Mouse (Mus musculus): Measurements from ENCODE around the gene Zfp426. TPM values are rescaled to one million over a fixed set of nuclear protein-coding genes. Genes with fewer than 3 reads are reported as not detected.

Zfp426 gene
- total RNA-seq (2023), result 10 to 100 TPM; 23.3 to 27.2 TPM

GRCm38 (mm10) chr9:20492527-20493233 is at the start of gene Zfp426:
Gene Zfp426, minus strand, starts transcription at chr9:20492746.

DNA sequence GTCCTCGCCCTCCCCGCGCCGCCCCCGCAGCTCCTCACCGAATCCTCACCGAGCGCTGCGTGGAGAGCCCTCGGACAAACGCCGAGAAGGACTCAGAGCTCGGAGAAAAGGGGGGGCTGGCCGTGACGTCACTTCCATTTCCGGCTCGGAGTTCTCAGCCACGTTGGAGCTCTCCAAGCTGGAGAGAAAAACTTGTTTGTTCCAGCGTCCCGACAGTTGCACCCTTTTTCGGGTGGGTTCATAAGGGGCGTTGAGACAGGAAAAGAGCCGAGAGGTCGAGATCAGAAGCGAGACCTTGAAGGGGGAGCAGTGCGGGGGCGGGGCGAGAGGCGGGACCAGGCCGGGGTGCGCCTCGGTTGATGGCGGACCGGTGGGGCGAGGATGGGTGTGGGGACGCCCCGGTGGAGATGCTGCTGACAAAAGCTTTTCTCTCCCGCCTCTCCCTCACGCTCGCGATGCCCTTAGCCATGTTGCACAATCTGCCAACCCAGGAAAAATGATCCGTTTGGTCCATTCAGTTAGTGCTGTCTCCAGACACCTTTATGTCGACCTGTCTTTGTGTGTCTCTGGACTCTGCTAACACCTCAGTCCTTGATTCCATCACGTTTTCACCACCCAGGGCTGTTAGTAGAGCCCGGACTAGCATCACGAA is 28.9 kb upstream of the Zfp426 start, which contains the start of gene Zfp266:
Gene Zfp266 (minus strand): TSS at position 112 of the 652 bp plus-strand sequence.

DNA sequence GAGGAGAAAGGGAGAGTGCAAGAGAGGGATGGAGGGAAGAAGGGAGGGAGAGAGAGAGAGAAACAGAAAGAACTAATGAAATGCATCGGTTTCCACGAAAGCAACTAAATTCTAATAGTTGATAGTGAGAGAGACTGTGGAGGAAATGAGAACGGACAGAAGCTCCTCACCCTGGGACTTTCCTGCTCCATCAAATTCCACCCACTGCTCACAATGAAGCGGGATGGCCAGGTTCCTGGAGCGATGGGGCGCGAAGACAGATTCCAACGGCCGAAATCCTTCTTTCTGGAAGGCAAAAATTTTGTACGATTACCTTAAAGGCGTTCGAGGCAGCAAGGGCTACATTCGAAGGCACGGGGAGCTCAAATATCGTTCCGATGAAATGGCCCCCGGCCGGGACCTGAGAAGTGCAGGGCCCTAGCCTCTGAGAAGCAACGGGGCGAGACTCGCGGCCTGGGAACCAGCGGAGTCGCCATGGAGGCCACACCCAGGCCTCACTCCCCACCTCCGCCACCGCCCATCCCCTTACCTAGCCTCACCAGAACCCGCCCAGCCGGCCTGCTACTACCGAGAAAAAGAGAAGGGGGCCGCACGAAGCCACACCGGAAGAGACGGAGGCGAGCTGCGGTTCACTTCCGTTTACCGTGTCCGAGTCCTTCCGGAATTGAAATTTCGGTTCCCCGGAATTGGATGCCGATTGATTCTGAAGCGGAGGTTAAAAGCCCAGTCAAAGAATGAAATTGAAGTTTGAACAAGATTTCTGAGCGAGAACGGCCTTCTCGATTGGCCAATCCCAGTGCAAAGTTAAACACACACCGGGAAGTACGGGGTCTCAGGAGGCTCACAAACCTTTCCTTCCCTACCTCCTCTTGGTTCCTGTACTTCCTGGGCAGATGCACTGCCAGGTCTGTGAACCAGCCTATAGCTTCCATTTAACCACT is 32.9 kb downstream of the Zfp426 start, which contains the start of gene Zfp26:
Gene Zfp26 (minus strand): TSS at position 786 of the 941 bp plus-strand sequence.

Other genes with a start within 250 kb of the Zfp426 start
- gene Olfr39, start 210.4 kb downstream of the Zfp426 start, total RNA-seq (2023), result under 1 TPM in 1 of 2 experiments, not detected in 1; 0.36 TPM
- not detected for gene Olfr873, start 194.2 kb downstream of the Zfp426 start, total RNA-seq (2023)
- not detected for gene Olfr18, start 156.7 kb downstream of the Zfp426 start, total RNA-seq (2023)
- gene Zfp560, start 107.6 kb downstream of the Zfp426 start, total RNA-seq (2023), result 1 to 10 TPM; 7.0 to 8.6 TPM
- 10 to 100 TPM; 44.7 to 45.4 TPM for gene Zfp26, start 32.6 kb downstream of the Zfp426 start, total RNA-seq (2023)
- gene Zfp266, start 28.7 kb upstream of the Zfp426 start, total RNA-seq (2023), result 10 to 100 TPM; 36.8 to 40.1 TPM
- 10 to 100 TPM in 1 of 2 experiments, 1 to 10 TPM in 1; 7.4 to 10.7 TPM for gene Zfp846, start 88.5 kb upstream of the Zfp426 start, total RNA-seq (2023)
- gene Ubl5, start 150.1 kb upstream of the Zfp426 start, total RNA-seq (2023), result 100 to 1,000 TPM; 333 to 334 TPM
- 100 to 1,000 TPM; 108 to 121 TPM for gene Fbxl12, start 152.0 kb upstream of the Zfp426 start, total RNA-seq (2023)
- 10 to 100 TPM; 24.4 to 31.2 TPM for gene Pin1, start 159.3 kb upstream of the Zfp426 start, total RNA-seq (2023)